Mouse (Mus musculus) neural tube, embryonic 13.5 days (tissue): ENCODE results near the gene Gas7. TPM values are rescaled to one million over a fixed set of nuclear protein-coding genes. Genes with fewer than 3 reads are reported as not detected.

Source experiments
- ATAC-seq: fragments of 200-750 bp; cut with Nextera tagmentation; 2 replicates; pipeline ENCODE4 v1.8.0; 2017; ENCODE audit warnings: low read depth, mild to moderate bottlenecking, moderate TSS enrichment, moderate library complexity
- H3K27ac ChIP-seq: fragments of 300-500 bp; sonication (generic); replicated peaks from 2 replicates; pipeline ENCODE4 v1.5.1; 2015; ENCODE audit warnings: moderate library complexity, mild to moderate bottlenecking, inconsistent platforms
- H3K27me3 ChIP-seq: fragments of 300-500 bp; sonication (generic); 2 replicates; pipeline ENCODE4 v1.6.1; 2015; ENCODE audit warnings: mild to moderate bottlenecking, inconsistent platforms
- H3K36me3 ChIP-seq: fragments of 300-500 bp; sonication (generic); 2 replicates; pipeline ENCODE4 v1.6.1; 2015; ENCODE audit warnings: mild to moderate bottlenecking, inconsistent platforms
- H3K4me1 ChIP-seq: fragments of 300-500 bp; sonication (generic); replicated peaks from 2 replicates; pipeline ENCODE4 v1.6.1; 2015; ENCODE audit warnings: inconsistent platforms
- H3K4me2 ChIP-seq: fragments of 300-500 bp; sonication (generic); 2 replicates; pipeline ENCODE4 v1.6.1; 2015; ENCODE audit warnings: inconsistent platforms, mild to moderate bottlenecking, moderate library complexity
- H3K4me3 ChIP-seq: fragments of 300-500 bp; sonication (generic); 2 replicates; pipeline ENCODE4 v1.5.1; 2015; ENCODE audit warnings: mild to moderate bottlenecking, inconsistent platforms
- H3K9ac ChIP-seq: fragments of 300-500 bp; sonication (generic); 2 replicates; pipeline ENCODE4 v1.6.1; 2015; ENCODE audit warnings: moderate library complexity, mild to moderate bottlenecking, inconsistent platforms
- H3K9me3 ChIP-seq: fragments of 300-500 bp; sonication (generic); 2 replicates; pipeline ENCODE4 v1.6.1; 2016; ENCODE audit warnings: inconsistent platforms
- WGBS: fragments of 180-500 bp; shearing (Covaris S2); methylation state at CpG from one replicate; pipeline ENCODE4 v1.1.7; 2015; 5-methylcytosine and 5-hydroxymethylcytosine counted together
- polyA plus RNA-seq: library from polyadenylated mRNA; unstranded; fragments of >200 nt; fragmentation: Nextera tagmentation; extraction: Ambion mirVana; gene quantifications from 2 replicates; pipeline ENCODE4 v1.2.1, GENCODE M21; 2015

Gene Gas7
- polyA plus RNA-seq, 1 experiment from 2014 or later = 12.8 TPM

DNA sequence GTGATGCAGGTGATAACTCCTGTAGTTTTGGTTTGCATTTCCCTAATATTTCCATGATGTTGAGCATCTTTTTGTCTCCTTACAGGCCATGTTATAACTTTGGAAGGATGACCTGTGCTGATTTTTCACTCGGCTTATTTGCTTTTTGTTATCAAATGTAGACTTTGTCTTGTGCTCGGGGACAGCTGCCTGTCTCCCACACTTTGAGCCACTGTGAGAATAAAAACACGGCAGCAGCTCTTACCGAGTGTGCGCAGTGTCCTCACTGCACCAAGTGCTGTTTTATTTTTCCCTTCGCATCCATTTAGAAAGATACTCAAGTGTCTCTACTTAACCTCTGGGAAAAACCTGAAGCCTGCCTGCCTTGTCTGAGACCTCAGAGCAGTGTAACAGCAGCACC is 129.8 kb downstream of the Gas7 start:
- Histone ChIP-seq H3K27ac (no peak overlapping the region; the same call in 1 of the 2 replicates), H3K4me3 (no peak overlapping the region), H3K9me3 (no peaks in the 10 kb centered on the region), H3K27me3 (no peaks in the 10 kb centered on the region), H3K36me3 (no peaks in the 10 kb centered on the region), H3K4me2 (no peak overlapping the region), H3K4me1 (peaks cover 11% of the 10 kb centered on the region; the same call in 1 of the 2 replicates), H3K9ac (no peak overlapping the region)
- 88% methylated on average over 6 of the region's 6 CpGs for WGBS
- ATAC-seq = no peak

DNA sequence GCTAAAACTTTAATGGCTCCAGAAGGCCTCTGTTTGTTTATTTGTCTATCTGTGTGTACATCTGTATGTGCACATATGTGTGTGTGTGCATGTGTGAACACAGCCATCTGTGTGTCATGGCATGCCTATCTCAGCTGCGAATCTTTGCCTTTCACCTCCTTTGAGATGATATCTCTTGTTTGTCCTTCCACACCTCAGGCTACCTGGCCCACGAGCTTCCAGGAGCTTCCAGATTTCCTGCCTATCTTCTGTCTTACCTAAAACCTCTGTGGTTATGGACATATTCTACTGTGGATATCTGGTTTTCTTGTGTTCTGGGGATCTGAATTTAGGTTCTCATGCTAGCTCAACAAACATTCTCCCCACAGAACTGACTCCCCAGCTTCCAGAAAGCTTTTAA is 130.4 kb downstream of the Gas7 start:
- Histone ChIP-seq H3K36me3 (no peaks in the 10 kb centered on the region), H3K27me3 (no peaks in the 10 kb centered on the region), H3K4me2 (no peak overlapping the region), H3K4me1 (peaks cover 7% of the 10 kb centered on the region; the same call in 1 of the 2 replicates), H3K9ac (no peak overlapping the region), H3K9me3 (no peaks in the 10 kb centered on the region), H3K4me3 (no peak overlapping the region), H3K27ac (peak overlapping the region; percentile 54; the same call in 1 of the 2 replicates)
- ATAC-seq = no peak
- 92% methylated on average over 2 of the region's 2 CpGs for WGBS

DNA sequence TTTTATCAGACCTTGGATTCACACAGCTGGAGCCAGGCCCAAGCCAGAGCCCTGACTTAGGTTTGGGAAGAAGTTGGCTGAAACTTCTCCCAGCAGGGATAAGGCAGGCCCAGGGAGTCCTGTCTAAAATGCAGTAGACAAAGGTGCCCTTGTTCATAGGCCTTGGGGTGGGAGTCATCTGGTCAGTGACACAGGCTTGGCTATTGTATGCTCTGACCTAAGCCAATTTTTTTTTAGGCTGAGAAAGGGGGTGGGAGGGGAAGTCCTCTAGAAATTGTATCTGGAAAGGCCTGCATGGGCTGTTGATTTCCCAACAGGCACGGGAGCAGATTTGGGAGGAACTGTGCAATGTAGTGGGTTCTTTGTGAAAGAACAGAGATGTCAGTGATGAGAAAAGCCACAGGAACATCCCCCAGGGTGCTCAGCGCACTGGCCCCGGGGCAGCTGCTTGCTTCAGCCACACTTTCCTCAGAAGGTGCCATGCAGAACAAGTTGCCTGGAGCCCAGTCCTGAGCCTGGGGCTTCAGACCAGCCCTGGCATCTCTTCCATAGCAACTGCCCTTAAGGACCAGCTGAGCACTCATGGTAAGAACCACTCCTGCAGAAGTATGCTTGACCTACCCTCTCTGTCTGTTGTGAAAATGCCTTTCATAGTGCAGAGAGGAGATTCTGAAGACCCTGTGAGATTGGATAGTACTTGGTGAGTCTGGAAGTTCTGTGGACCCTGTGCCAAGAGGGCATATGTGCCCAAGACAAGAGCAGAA is 131.2 kb downstream of the Gas7 start:
- peak; percentile 43; the same call in 1 of the 2 replicates for ATAC-seq
- 68% methylated on average over 3 of the region's 3 CpGs for WGBS
- Histone ChIP-seq H3K4me2 (no peak overlapping the region), H3K9ac (no peak overlapping the region), H3K4me3 (no peak overlapping the region), H3K27me3 (no peaks in the 10 kb centered on the region), H3K4me1 (peaks cover 2% of the 10 kb centered on the region; the same call in 1 of the 2 replicates), H3K27ac (no peak overlapping the region; the same call in 1 of the 2 replicates), H3K36me3 (no peaks in the 10 kb centered on the region), H3K9me3 (no peaks in the 10 kb centered on the region)

DNA sequence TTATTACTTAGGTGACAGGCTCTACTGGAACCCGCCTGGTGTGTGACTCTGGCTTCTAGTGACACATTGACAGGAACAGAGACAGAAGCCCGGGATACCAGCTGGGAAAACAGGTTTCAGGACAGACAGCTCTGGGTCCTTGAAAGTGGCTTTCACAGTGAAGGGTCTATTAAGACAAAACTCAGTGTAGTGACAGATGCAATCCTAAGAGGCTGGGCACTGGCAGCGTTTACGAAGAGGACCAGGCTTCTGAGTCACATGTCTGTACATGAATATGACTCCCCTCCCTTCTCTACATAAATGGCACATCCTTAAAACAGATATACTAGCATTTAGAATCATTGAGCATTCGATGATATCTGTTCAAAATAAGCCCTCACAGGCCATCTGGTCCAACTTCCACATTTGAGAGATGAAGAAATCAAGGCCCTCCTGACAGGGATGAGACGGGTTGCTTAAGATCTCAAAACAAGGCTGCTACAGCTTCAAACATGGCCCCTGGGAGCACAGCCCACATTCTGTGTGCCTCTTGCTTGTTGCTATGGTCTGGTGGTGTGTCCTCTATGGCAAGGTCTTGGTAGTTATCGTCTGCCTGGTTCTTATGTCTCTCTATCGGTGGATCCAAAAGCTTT is 133.1 kb downstream of the Gas7 start:
- no peak overlapping the region for H3K4me3 ChIP-seq
- no peaks in the 10 kb centered on the region for H3K9me3 ChIP-seq
- H3K4me2 ChIP-seq = peak overlapping the region; percentile 16; the same call in 1 of the 2 replicates
- ATAC-seq = no peak
- 85% methylated on average over 8 of the region's 8 CpGs for WGBS
- no peaks in the 10 kb centered on the region for H3K36me3 ChIP-seq
- no peaks in the 10 kb centered on the region; the same call in 1 of the 2 replicates for H3K4me1 ChIP-seq
- H3K9ac ChIP-seq = no peak overlapping the region
- H3K27me3 ChIP-seq = no peaks in the 10 kb centered on the region
- no peak overlapping the region; the same call in 1 of the 2 replicates for H3K27ac ChIP-seq

GRCm38 (mm10) chr11:67588828-67589314 is 133.6 kb downstream of the Gas7 start:
- H3K4me1 ChIP-seq = no peaks in the 10 kb centered on the region; the same call in 1 of the 2 replicates
- peak overlapping the region; percentile 16; the same call in 1 of the 2 replicates for H3K4me2 ChIP-seq
- no peak overlapping the region; the same call in 1 of the 2 replicates for H3K27ac ChIP-seq
- H3K4me3 ChIP-seq = no peak overlapping the region
- H3K27me3 ChIP-seq = no peaks in the 10 kb centered on the region
- 44% methylated on average over 9 of the region's 9 CpGs for WGBS
- ATAC-seq = no peak
- H3K36me3 ChIP-seq = no peaks in the 10 kb centered on the region
- H3K9me3 ChIP-seq = no peaks in the 10 kb centered on the region
- no peak overlapping the region for H3K9ac ChIP-seq

DNA sequence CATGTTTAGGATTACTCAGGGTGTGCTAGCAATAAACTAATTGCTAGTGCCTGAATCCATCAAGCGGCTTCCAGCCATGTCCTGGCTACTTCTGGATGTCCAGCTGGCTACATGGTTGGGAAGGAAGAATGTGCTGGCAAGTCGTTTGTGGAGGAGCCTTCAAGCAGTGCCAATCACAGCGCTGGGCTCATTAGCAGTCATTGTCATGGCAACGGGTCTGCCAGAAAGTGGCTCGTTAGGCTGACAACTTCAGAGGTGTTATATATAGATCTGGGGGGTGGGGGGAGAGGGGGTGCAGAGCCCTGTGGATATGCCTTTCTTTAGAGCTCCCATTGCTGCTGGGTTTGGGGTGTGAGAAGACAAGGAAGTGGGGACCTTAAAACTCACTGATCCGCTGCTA is 141.0 kb downstream of the Gas7 start:
- Histone ChIP-seq H3K4me3 (no peak overlapping the region), H3K4me1 (peaks cover 8% of the 10 kb centered on the region), H3K27me3 (no peaks in the 10 kb centered on the region), H3K4me2 (no peak overlapping the region), H3K27ac (no peak overlapping the region), H3K36me3 (no peaks in the 10 kb centered on the region), H3K9ac (no peak overlapping the region), H3K9me3 (no peaks in the 10 kb centered on the region)
- peak; percentile 59; the same call in 1 of the 2 replicates for ATAC-seq
- WGBS = 42% methylated on average over 6 of the region's 6 CpGs

DNA sequence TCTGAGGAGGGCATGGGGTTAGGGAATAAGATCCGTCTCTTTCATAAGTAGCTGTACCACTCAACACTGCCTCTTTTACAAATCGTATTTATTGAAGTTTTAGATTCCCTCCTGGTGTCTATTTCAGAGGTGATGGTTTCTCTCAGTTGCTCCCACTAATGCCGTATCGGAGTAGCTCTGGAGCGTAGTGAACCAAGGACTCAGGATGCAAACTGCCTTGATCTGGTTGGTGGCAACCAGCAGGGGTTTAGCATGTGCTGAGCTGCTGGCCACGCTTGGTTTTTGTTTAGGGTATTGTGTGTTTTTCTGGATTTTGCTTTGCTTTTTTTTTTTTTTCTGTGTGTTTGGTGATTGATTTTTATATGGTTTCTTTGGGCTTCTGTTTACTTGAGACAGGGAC is 141.6 kb downstream of the Gas7 start:
- H3K36me3 ChIP-seq = no peaks in the 10 kb centered on the region
- peaks cover 8% of the 10 kb centered on the region for H3K4me1 ChIP-seq
- H3K9ac ChIP-seq = no peak overlapping the region
- no peak overlapping the region for H3K27ac ChIP-seq
- no peaks in the 10 kb centered on the region for H3K9me3 ChIP-seq
- no peaks in the 10 kb centered on the region for H3K27me3 ChIP-seq
- WGBS = 84% methylated on average over 6 of the region's 6 CpGs
- ATAC-seq = no peak
- H3K4me2 ChIP-seq = no peak overlapping the region
- H3K4me3 ChIP-seq = no peak overlapping the region

- WGBS = 95% methylated on average over 7 of the region's 7 CpGs
- no peak overlapping the region for H3K27ac ChIP-seq
- no peak for ATAC-seq
Observed at GRCm38 (mm10) chr11:67597388-67597787, 142.2 kb downstream of the Gas7 start.

GRCm38 (mm10) chr11:67599141-67599540 is 143.9 kb downstream of the Gas7 start:
- H3K36me3 ChIP-seq = no peaks in the 10 kb centered on the region
- no peak overlapping the region for H3K27ac ChIP-seq
- no peak for ATAC-seq
- no peaks in the 10 kb centered on the region for H3K9me3 ChIP-seq
- peaks cover 19% of the 10 kb centered on the region for H3K4me1 ChIP-seq
- no peak overlapping the region for H3K4me3 ChIP-seq
- 13% methylated on average over 1 of the region's 1 CpGs for WGBS
- no peak overlapping the region for H3K9ac ChIP-seq
- H3K27me3 ChIP-seq = no peaks in the 10 kb centered on the region
- no peak overlapping the region for H3K4me2 ChIP-seq

More at GRCm38 (mm10) chr11:67597388-67597787, 142.2 kb downstream of the Gas7 start:
- Histone ChIP-seq H3K9me3 (no peaks in the 10 kb centered on the region), H3K36me3 (no peaks in the 10 kb centered on the region), H3K4me2 (no peak overlapping the region), H3K27me3 (no peaks in the 10 kb centered on the region), H3K4me1 (peaks cover 9% of the 10 kb centered on the region), H3K4me3 (no peak overlapping the region), H3K9ac (no peak overlapping the region)

DNA sequence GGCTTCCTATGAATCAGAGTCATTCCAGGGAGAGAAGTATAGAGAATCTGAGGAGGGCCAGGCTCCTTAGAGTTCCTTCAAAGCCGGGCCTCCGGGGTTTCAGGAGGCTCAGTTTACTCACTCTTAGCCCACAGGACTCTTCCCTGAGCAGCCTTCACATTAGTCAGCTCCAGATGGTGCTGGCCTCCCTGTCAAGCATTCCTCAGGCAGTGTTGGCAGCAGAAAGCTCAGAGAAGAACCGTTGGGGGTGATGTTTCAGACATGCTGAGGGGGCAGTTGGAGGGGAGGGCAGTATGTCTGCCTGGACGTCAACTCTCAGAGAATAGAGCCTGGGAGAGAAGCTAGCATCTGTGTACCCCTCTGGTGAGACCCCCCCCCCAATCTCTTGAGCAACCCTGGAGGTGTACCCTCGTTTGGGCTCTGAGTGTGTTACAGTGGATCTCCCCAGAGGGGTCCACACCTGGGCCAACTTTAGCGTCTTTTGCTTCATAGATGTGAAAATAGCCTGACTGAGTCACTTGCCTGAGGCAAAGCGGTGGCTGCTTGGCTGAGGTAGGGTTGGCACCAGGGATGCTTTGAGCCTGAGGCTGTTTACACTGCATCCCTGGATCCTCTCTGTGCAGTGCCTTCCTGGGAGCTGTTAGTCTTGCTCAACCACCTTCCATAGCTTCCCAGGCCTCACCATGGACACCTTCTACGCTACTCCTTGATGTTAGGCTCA is 145.6 kb downstream of the Gas7 start:
- no peak for ATAC-seq

GRCm38 (mm10) chr11:67602711-67603369 is 147.6 kb downstream of the Gas7 start:
- H3K27ac ChIP-seq = 0 out of 2 replicates have a peak overlapping the region, but pooled peaks have one; percentile 33

More for the DNA sequence above, 145.6 kb downstream of the Gas7 start:
- no peaks in the 10 kb centered on the region for H3K36me3 ChIP-seq
- no peak overlapping the region for H3K9ac ChIP-seq
- H3K9me3 ChIP-seq = no peaks in the 10 kb centered on the region
- peaks cover 19% of the 10 kb centered on the region for H3K4me1 ChIP-seq
- H3K27ac ChIP-seq = no peak overlapping the region
- H3K27me3 ChIP-seq = no peaks in the 10 kb centered on the region
- H3K4me3 ChIP-seq = no peak overlapping the region
- no peak overlapping the region for H3K4me2 ChIP-seq
- WGBS = 78% methylated on average over 8 of the region's 8 CpGs

More at GRCm38 (mm10) chr11:67602711-67603369, 147.6 kb downstream of the Gas7 start:
- WGBS = 33% methylated on average over 12 of the region's 12 CpGs
- Histone ChIP-seq H3K4me3 (no peak overlapping the region), H3K4me1 (peaks cover 11% of the 10 kb centered on the region), H3K27me3 (no peaks in the 10 kb centered on the region), H3K9me3 (no peaks in the 10 kb centered on the region), H3K9ac (0 out of 2 replicates have a peak overlapping the region, but pooled peaks have one; percentile 2), H3K4me2 (no peak overlapping the region), H3K36me3 (no peaks in the 10 kb centered on the region)
- peak; percentile 73; the same call in 1 of the 2 replicates for ATAC-seq
